Mouse (Mus musculus) liver, postnatal 0 days (tissue): ENCODE results near the gene Cbx7.

Source experiments
- CTCF ChIP-seq: sonication (generic); IDR thresholded peaks from 2 replicates; pipeline ENCODE4 v1.5.1; 2016; ENCODE audit warnings: antibody characterized with exemption, low read depth
- EP300 ChIP-seq: IDR thresholded peaks from 2 replicates; pipeline ENCODE4 v1.6.1; 2016; ENCODE audit warnings: antibody characterized with exemption, low read depth, mild to moderate bottlenecking

DNA sequence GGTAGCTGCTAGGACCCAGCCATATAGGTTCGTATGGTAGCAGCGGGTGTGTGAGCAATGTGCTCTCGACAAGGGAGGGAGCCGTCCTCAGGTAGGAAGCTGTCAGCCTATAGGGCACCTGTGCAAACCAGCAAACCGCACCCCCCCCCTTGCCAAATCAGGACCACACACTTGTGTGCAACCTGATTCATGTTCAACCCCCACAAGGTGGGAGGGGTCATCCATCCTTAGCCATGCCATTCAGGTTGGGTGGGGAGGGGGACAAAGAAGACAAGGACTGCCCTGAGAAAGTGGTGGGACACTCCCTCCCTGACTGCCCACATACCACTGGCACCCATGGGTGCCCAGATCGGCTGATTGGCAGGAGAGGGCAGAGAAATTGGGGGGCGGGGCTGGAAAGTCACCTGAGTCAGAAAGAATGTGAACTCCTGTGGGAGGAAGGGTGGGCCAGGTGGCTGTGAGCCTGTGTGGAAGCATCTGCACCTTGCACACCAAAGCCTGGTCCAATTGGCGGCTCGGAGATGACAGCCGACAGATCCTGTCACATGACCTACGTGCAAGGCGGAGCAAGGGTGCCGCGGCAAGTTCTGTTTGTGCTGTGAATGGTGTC, 53.7 kb downstream of the Cbx7 start:
- TF ChIP-seq EP300 (no peak), CTCF (no peak)
